Mouse (Mus musculus): Measurements from ENCODE around the gene Gm10277. TPM values are rescaled to one million over a fixed set of nuclear protein-coding genes. Genes with fewer than 3 reads are reported as not detected.

The Gm10277 gene
- polyA plus RNA-seq, 1 experiment, result not detected

- no peak overlapping the region for H3K4me3 ChIP-seq (ENCODE audit: control insufficient read depth, insufficient read depth, low read length)
- no peaks in the 10 kb centered on the region for H3K4me1 ChIP-seq (replicated peaks; ENCODE audit: control insufficient read depth, insufficient read depth, low read length)
- DNase-seq, result peak; percentile 56
- H3K27me3 ChIP-seq (ENCODE audit: control insufficient read depth, insufficient read depth, low read length), result no peaks in the 10 kb centered on the region
- TF ChIP-seq POLR2A (IDR thresholded peaks at IDR 0.05; ENCODE audit: control insufficient read depth, extremely low read depth, insufficient read depth, low read length, poor library complexity), result no peak
- peak; percentile 86 for TF ChIP-seq CTCF (IDR thresholded peaks at IDR 0.05; ENCODE audit: borderline replicate concordance, control insufficient read depth, extremely low read depth, insufficient read depth, low read length, poor library complexity)
- H3K36me3 ChIP-seq (ENCODE audit: control insufficient read depth, insufficient read depth, low read length), result peaks cover 48% of the 10 kb centered on the region
- H3K27ac ChIP-seq (ENCODE audit: control insufficient read depth, insufficient read depth, low read length), result no peak overlapping the region
- 63% methylated on average over 8 of the region's 8 CpGs for WGBS
Observed at GRCm38 (mm10) chr11:77821648-77822047, 34.1 kb upstream of the Gm10277 start.

GRCm38 (mm10) chr11:77816003-77816402 lies 28.5 kb upstream of the Gm10277 start:
- DNase-seq, result peak; percentile 82
- Histone ChIP-seq H3K27ac (ENCODE audit: control insufficient read depth, insufficient read depth, low read length) (no peak overlapping the region), H3K36me3 (ENCODE audit: control insufficient read depth, insufficient read depth, low read length) (peaks cover 31% of the 10 kb centered on the region), H3K4me3 (ENCODE audit: control insufficient read depth, insufficient read depth, low read length) (no peak overlapping the region), H3K27me3 (ENCODE audit: control insufficient read depth, insufficient read depth, low read length) (no peaks in the 10 kb centered on the region), H3K4me1 (replicated peaks; ENCODE audit: control insufficient read depth, insufficient read depth, low read length) (no peaks in the 10 kb centered on the region)
- TF ChIP-seq CTCF (IDR thresholded peaks at IDR 0.05; ENCODE audit: borderline replicate concordance, control insufficient read depth, extremely low read depth, insufficient read depth, low read length, poor library complexity) (peak; percentile 72; the same call in 1 of the 2 replicates), POLR2A (IDR thresholded peaks at IDR 0.05; ENCODE audit: control insufficient read depth, extremely low read depth, insufficient read depth, low read length, poor library complexity) (no peak)
- WGBS, result 23% methylated on average over 3 of the region's 3 CpGs

- WGBS, result 89% methylated on average over 2 of the region's 2 CpGs
- H3K27ac ChIP-seq (ENCODE audit: control insufficient read depth, insufficient read depth, low read length), result no peak overlapping the region
- no peak overlapping the region for H3K4me3 ChIP-seq (ENCODE audit: control insufficient read depth, insufficient read depth, low read length)
- DNase-seq, result no peak
- no peaks in the 10 kb centered on the region for H3K4me1 ChIP-seq (replicated peaks; ENCODE audit: control insufficient read depth, insufficient read depth, low read length)
- TF ChIP-seq CTCF (IDR thresholded peaks at IDR 0.05; ENCODE audit: borderline replicate concordance, control insufficient read depth, extremely low read depth, insufficient read depth, low read length, poor library complexity) (no peak), POLR2A (IDR thresholded peaks at IDR 0.05; ENCODE audit: control insufficient read depth, extremely low read depth, insufficient read depth, low read length, poor library complexity) (no peak)
- peaks cover 22% of the 10 kb centered on the region for H3K36me3 ChIP-seq (ENCODE audit: control insufficient read depth, insufficient read depth, low read length)
- no peaks in the 10 kb centered on the region; the same call in 1 of the 2 replicates for H3K27me3 ChIP-seq (ENCODE audit: control insufficient read depth, insufficient read depth, low read length)
Observed at GRCm38 (mm10) chr11:77813969-77814368, 26.4 kb upstream of the Gm10277 start.

- Histone ChIP-seq H3K27ac (ENCODE audit: control insufficient read depth, insufficient read depth, low read length) (no peak overlapping the region), H3K36me3 (ENCODE audit: control insufficient read depth, insufficient read depth, low read length) (peaks cover 7% of the 10 kb centered on the region; the same call in 1 of the 2 replicates), H3K27me3 (ENCODE audit: control insufficient read depth, insufficient read depth, low read length) (no peaks in the 10 kb centered on the region; the same call in 1 of the 2 replicates), H3K4me1 (replicated peaks; ENCODE audit: control insufficient read depth, insufficient read depth, low read length) (peaks cover 4% of the 10 kb centered on the region), H3K4me3 (ENCODE audit: control insufficient read depth, insufficient read depth, low read length) (no peak overlapping the region)
- DNase-seq, result no peak
- WGBS, result 97% methylated on average over 6 of the region's 6 CpGs
- TF ChIP-seq POLR2A (IDR thresholded peaks at IDR 0.05; ENCODE audit: control insufficient read depth, extremely low read depth, insufficient read depth, low read length, poor library complexity) (no peak), CTCF (IDR thresholded peaks at IDR 0.05; ENCODE audit: borderline replicate concordance, control insufficient read depth, extremely low read depth, insufficient read depth, low read length, poor library complexity) (no peak)
Observed at GRCm38 (mm10) chr11:77810018-77810417, 22.5 kb upstream of the Gm10277 start.

- no peak overlapping the region for H3K4me3 ChIP-seq (ENCODE audit: control insufficient read depth, insufficient read depth, low read length)
- H3K27ac ChIP-seq (ENCODE audit: control insufficient read depth, insufficient read depth, low read length), result no peak overlapping the region
- no peak for DNase-seq
- H3K4me1 ChIP-seq (replicated peaks; ENCODE audit: control insufficient read depth, insufficient read depth, low read length), result peaks cover 10% of the 10 kb centered on the region
- peaks cover 7% of the 10 kb centered on the region; the same call in 1 of the 2 replicates for H3K36me3 ChIP-seq (ENCODE audit: control insufficient read depth, insufficient read depth, low read length)
- WGBS, result 97% methylated on average over 4 of the region's 4 CpGs
- H3K27me3 ChIP-seq (ENCODE audit: control insufficient read depth, insufficient read depth, low read length), result no peaks in the 10 kb centered on the region; the same call in 1 of the 2 replicates
- no peak for TF ChIP-seq POLR2A (IDR thresholded peaks at IDR 0.05; ENCODE audit: control insufficient read depth, extremely low read depth, insufficient read depth, low read length, poor library complexity)
- no peak for TF ChIP-seq CTCF (IDR thresholded peaks at IDR 0.05; ENCODE audit: borderline replicate concordance, control insufficient read depth, extremely low read depth, insufficient read depth, low read length, poor library complexity)
Observed at GRCm38 (mm10) chr11:77809215-77809614, 21.7 kb upstream of the Gm10277 start.

- H3K36me3 ChIP-seq (ENCODE audit: control insufficient read depth, insufficient read depth, low read length), result peaks cover 7% of the 10 kb centered on the region; the same call in 1 of the 2 replicates
- DNase-seq, result no peak
- no peak overlapping the region for H3K27ac ChIP-seq (ENCODE audit: control insufficient read depth, insufficient read depth, low read length)
- no peak overlapping the region for H3K4me3 ChIP-seq (ENCODE audit: control insufficient read depth, insufficient read depth, low read length)
- TF ChIP-seq POLR2A (IDR thresholded peaks at IDR 0.05; ENCODE audit: control insufficient read depth, extremely low read depth, insufficient read depth, low read length, poor library complexity), result no peak
- TF ChIP-seq CTCF (IDR thresholded peaks at IDR 0.05; ENCODE audit: borderline replicate concordance, control insufficient read depth, extremely low read depth, insufficient read depth, low read length, poor library complexity), result no peak
- WGBS, result 89% methylated on average over 5 of the region's 5 CpGs
- H3K4me1 ChIP-seq (replicated peaks; ENCODE audit: control insufficient read depth, insufficient read depth, low read length), result peaks cover 18% of the 10 kb centered on the region
- H3K27me3 ChIP-seq (ENCODE audit: control insufficient read depth, insufficient read depth, low read length), result no peaks in the 10 kb centered on the region; the same call in 1 of the 2 replicates
Observed at GRCm38 (mm10) chr11:77808051-77808465, 20.5 kb upstream of the Gm10277 start.

- no peak for DNase-seq
- Histone ChIP-seq H3K36me3 (ENCODE audit: control insufficient read depth, insufficient read depth, low read length) (no peaks in the 10 kb centered on the region), H3K4me3 (ENCODE audit: control insufficient read depth, insufficient read depth, low read length) (no peak overlapping the region), H3K27ac (ENCODE audit: control insufficient read depth, insufficient read depth, low read length) (no peak overlapping the region), H3K4me1 (replicated peaks; ENCODE audit: control insufficient read depth, insufficient read depth, low read length) (peaks cover 29% of the 10 kb centered on the region), H3K27me3 (ENCODE audit: control insufficient read depth, insufficient read depth, low read length) (no peaks in the 10 kb centered on the region; the same call in 1 of the 2 replicates)
- 95% methylated on average over 6 of the region's 6 CpGs for WGBS
- TF ChIP-seq POLR2A (IDR thresholded peaks at IDR 0.05; ENCODE audit: control insufficient read depth, extremely low read depth, insufficient read depth, low read length, poor library complexity), result no peak
Observed at GRCm38 (mm10) chr11:77806855-77807254, 19.3 kb upstream of the Gm10277 start.

Data from thymus, adult 2 months (tissue).